Mouse (Mus musculus) forebrain, embryonic 10.5 days (tissue): Measurements from ENCODE around the gene Ifnl3. TPM values are rescaled to one million over a fixed set of nuclear protein-coding genes. Genes with fewer than 3 reads are reported as not detected.
A peak's percentile ranks its signal among the peaks of the same experiment; 100 is the strongest.

ENCODE experiments used
- DNase-seq: peaks from one replicate; pipeline ENCODE4 v3.0.0-alpha.2; 2017; ENCODE audit warnings: low spot score; ENCODE audit errors: extremely low spot score
- H3K27ac ChIP-seq: fragments of 300-500 bp; sonication (generic); 2 replicates; pipeline ENCODE4 v1.5.1; 2016; ENCODE audit warnings: mild to moderate bottlenecking
- H3K27me3 ChIP-seq: fragments of 300-500 bp; sonication (generic); 2 replicates; pipeline ENCODE4 v1.6.1; 2016; ENCODE audit warnings: mild to moderate bottlenecking; ENCODE audit not compliant: poor library complexity, severe bottlenecking
- H3K36me3 ChIP-seq: fragments of 300-500 bp; sonication (generic); replicated peaks from 2 replicates; pipeline ENCODE4 v1.6.1; 2016; ENCODE audit warnings: mild to moderate bottlenecking, moderate library complexity
- H3K4me1 ChIP-seq: fragments of 300-500 bp; sonication (generic); 2 replicates; pipeline ENCODE4 v1.6.1; 2016
- H3K4me3 ChIP-seq: fragments of 300-500 bp; sonication (generic); 2 replicates; pipeline ENCODE4 v1.5.1; 2016; ENCODE audit warnings: mild to moderate bottlenecking, moderate library complexity
- H3K9me3 ChIP-seq: fragments of 300-500 bp; sonication (generic); 2 replicates; pipeline ENCODE4 v1.6.1; 2016; ENCODE audit warnings: mild to moderate bottlenecking, moderate library complexity
- WGBS: fragments of 180-500 bp; shearing (Covaris S2); methylation state at CpG from one replicate; pipeline ENCODE4 v1.1.7; 2016; 5-methylcytosine and 5-hydroxymethylcytosine counted together
- polyA plus RNA-seq: library from polyadenylated mRNA; unstranded; fragments of >200 nt; fragmentation: Nextera tagmentation; extraction: Ambion mirVana; gene quantifications from 2 replicates; pipeline ENCODE4 v1.2.1, GENCODE M21; 2016

Ifnl3 gene
- polyA plus RNA-seq, 1 experiment from 2014 or later = not detected

DNA sequence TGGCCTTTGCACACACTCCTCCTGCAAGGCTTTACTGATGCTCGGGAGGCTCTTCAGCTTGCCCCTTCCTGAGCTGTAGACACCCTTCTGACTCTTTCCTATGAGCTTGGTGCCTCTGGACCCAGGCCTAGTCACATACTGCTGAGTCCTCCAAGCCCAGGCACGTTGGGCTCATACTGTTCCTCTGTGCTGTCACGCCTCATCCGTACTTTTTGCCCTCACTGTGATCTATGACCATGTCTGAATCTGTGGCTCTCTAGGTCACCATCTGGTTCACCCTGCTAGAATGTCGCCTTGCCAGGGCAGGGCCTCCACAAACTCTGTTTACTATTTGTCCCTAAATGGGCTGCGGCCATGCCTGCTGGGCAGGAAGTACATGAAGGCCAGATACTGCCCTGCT lies 30.4 kb downstream of the Ifnl3 start:
- peaks cover 14% of the 10 kb centered on the region for H3K4me1 ChIP-seq
- no peak for DNase-seq
- H3K27ac ChIP-seq = no peak overlapping the region
- H3K4me3 ChIP-seq = no peak overlapping the region
- peaks cover 11% of the 10 kb centered on the region; the same call in 1 of the 2 replicates for H3K9me3 ChIP-seq
- peaks cover 5% of the 10 kb centered on the region for H3K36me3 ChIP-seq
- H3K27me3 ChIP-seq = peaks cover 3% of the 10 kb centered on the region
- 89% methylated on average over 6 of the region's 6 CpGs for WGBS

DNA sequence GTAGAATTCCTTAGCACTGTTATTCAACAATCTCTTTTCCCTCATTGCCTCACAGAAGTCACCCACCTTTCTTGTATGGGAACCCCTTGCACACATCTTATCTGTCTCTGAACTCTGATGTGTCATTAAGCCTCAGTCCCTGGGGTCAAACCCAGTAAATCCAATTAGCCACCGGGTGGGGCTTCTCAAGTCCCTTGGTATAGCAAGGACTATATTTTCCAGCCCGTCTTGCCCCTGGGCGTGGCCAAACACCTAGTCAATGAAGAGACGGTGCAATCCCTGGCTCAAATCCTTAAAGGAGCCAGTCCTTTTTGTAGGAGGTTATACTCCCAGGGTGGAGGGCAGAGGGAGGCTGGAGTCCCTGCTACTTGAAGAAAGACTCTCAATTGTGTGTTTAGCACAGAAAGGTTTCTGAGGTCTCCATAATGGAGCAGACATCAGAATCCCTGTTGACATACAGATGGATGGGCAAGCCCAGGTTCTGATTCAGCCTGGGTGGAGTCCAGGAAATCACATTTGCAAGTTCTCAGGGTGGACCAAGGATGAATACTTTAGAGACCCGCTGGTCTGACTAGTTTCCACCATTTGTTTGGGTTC lies 33.4 kb downstream of the Ifnl3 start:
- DNase-seq = no peak
- Histone ChIP-seq H3K27me3 (no peaks in the 10 kb centered on the region), H3K4me1 (peaks cover 14% of the 10 kb centered on the region), H3K4me3 (no peak overlapping the region), H3K36me3 (peaks cover 33% of the 10 kb centered on the region), H3K9me3 (peaks cover 11% of the 10 kb centered on the region; the same call in 1 of the 2 replicates), H3K27ac (no peak overlapping the region)
- WGBS = 19% methylated on average over 5 of the region's 5 CpGs

GRCm38 (mm10) chr7:28557069-28557468 lies 34.4 kb downstream of the Ifnl3 start:
- peaks cover 11% of the 10 kb centered on the region; the same call in 1 of the 2 replicates for H3K9me3 ChIP-seq
- H3K27me3 ChIP-seq = no peaks in the 10 kb centered on the region
- peaks cover 14% of the 10 kb centered on the region for H3K4me1 ChIP-seq
- WGBS = 87% methylated on average over 5 of the region's 5 CpGs
- no peak overlapping the region for H3K4me3 ChIP-seq
- H3K36me3 ChIP-seq = peaks cover 42% of the 10 kb centered on the region
- no peak overlapping the region for H3K27ac ChIP-seq
- no peak for DNase-seq

- Histone ChIP-seq H3K4me1 (peaks cover 14% of the 10 kb centered on the region), H3K36me3 (peaks cover 48% of the 10 kb centered on the region), H3K27me3 (no peaks in the 10 kb centered on the region), H3K9me3 (peaks cover 6% of the 10 kb centered on the region; the same call in 1 of the 2 replicates), H3K4me3 (no peak overlapping the region), H3K27ac (no peak overlapping the region)
- no peak for DNase-seq
- WGBS = 87% methylated on average over 6 of the region's 6 CpGs
Measured at GRCm38 (mm10) chr7:28557708-28558107, 35.1 kb downstream of the Ifnl3 start.

- H3K27ac ChIP-seq = no peak overlapping the region
- WGBS = 76% methylated on average over 4 of the region's 4 CpGs
- peaks cover 56% of the 10 kb centered on the region for H3K36me3 ChIP-seq
- H3K4me3 ChIP-seq = no peak overlapping the region
- H3K4me1 ChIP-seq = peaks cover 14% of the 10 kb centered on the region
- H3K9me3 ChIP-seq = no peaks in the 10 kb centered on the region
- no peak for DNase-seq
- H3K27me3 ChIP-seq = no peaks in the 10 kb centered on the region
Measured at GRCm38 (mm10) chr7:28558486-28558885, 35.9 kb downstream of the Ifnl3 start.

DNA sequence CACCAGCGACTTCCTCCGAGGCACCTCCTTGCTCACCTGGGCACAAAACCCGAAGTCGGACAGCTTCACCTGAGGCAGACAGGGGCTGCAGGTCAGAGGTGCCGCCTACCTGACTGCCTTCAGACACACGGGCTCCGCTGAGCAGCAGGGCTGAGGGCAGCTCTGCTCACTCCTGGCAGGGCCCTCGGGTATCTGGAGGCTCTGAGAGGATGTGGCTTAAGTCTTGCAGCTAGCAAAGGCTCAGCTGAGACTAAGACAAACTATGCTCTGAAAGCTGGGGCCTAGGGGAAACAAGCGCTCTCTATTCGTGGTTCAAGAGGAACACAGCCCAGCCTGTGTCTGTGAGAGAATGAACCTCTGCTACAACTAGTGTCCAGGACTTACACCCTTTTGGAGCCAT lies 38.2 kb downstream of the Ifnl3 start:
- DNase-seq = no peak
- 94% methylated on average over 10 of the region's 10 CpGs for WGBS
- H3K27me3 ChIP-seq = no peaks in the 10 kb centered on the region
- peaks cover 9% of the 10 kb centered on the region for H3K4me1 ChIP-seq
- H3K4me3 ChIP-seq = no peak overlapping the region
- no peak overlapping the region for H3K27ac ChIP-seq
- peaks cover 80% of the 10 kb centered on the region for H3K36me3 ChIP-seq
- H3K9me3 ChIP-seq = no peaks in the 10 kb centered on the region

- DNase-seq = no peak
- H3K9me3 ChIP-seq = no peaks in the 10 kb centered on the region
- no peaks in the 10 kb centered on the region for H3K4me1 ChIP-seq
- H3K27ac ChIP-seq = no peak overlapping the region
- WGBS = 95% methylated on average over 11 of the region's 11 CpGs
- no peaks in the 10 kb centered on the region for H3K27me3 ChIP-seq
- H3K36me3 ChIP-seq = peaks cover 91% of the 10 kb centered on the region
- H3K4me3 ChIP-seq = no peak overlapping the region
Measured at GRCm38 (mm10) chr7:28561967-28562366, 39.3 kb downstream of the Ifnl3 start.

- peaks cover 95% of the 10 kb centered on the region for H3K36me3 ChIP-seq
- 94% methylated on average over 13 of the region's 13 CpGs for WGBS
Measured at GRCm38 (mm10) chr7:28562371-28562770, 39.7 kb downstream of the Ifnl3 start.

DNA sequence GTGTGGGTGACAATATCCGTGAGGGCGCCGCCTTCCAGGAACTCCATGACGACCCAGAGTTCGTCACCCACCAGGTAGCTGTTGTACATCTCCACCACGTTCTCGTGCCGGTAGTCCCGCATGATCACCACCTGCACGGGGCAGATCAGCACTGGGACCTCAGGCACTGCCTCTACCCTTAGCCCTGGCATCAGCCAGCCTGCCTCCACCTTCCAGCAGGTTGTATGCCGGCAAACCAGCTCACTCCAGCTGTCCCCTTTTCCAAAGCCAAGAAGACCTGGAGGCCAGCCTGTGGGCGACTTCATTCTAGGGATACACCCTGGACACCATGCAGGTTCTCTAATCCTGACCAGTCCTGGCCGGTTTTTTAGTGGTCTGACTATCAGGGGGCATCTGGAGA lies 40.3 kb downstream of the Ifnl3 start:
- Histone ChIP-seq H3K4me3 (no peak overlapping the region), H3K36me3 (peaks cover 97% of the 10 kb centered on the region), H3K4me1 (no peaks in the 10 kb centered on the region), H3K27ac (no peak overlapping the region), H3K9me3 (no peaks in the 10 kb centered on the region), H3K27me3 (no peaks in the 10 kb centered on the region)
- DNase-seq = no peak
- WGBS = 93% methylated on average over 13 of the region's 13 CpGs

More at GRCm38 (mm10) chr7:28562371-28562770, 39.7 kb downstream of the Ifnl3 start:
- H3K4me3 ChIP-seq = no peak overlapping the region
- no peaks in the 10 kb centered on the region for H3K4me1 ChIP-seq
- DNase-seq = no peak
- H3K9me3 ChIP-seq = no peaks in the 10 kb centered on the region
- no peaks in the 10 kb centered on the region for H3K27me3 ChIP-seq
- no peak overlapping the region for H3K27ac ChIP-seq

DNA sequence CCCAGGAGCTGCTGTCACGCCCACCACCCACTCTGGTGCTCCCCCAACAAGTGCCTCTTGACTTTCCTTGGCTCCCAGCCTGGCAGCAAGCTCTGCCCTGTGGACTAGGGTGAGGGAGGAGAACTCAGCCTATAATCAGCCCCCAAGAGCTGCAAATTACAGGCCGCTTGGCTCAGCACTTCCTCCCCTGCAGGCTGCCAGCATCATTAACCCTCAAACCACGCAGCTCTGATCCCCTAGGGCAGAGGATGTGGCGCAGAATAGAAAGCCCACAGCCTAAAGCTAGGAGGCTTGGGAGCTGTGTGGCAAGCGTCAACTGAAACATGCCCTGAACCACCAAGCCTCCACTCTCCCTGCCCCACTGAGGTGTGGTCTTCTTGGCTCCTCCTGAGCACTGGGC lies 42.8 kb downstream of the Ifnl3 start:
- Histone ChIP-seq H3K9me3 (no peaks in the 10 kb centered on the region), H3K27me3 (no peaks in the 10 kb centered on the region), H3K36me3 (peaks cover 97% of the 10 kb centered on the region), H3K4me3 (no peak overlapping the region), H3K27ac (no peak overlapping the region), H3K4me1 (no peaks in the 10 kb centered on the region)
- DNase-seq = no peak
- 81% methylated on average over 5 of the region's 5 CpGs for WGBS

DNA sequence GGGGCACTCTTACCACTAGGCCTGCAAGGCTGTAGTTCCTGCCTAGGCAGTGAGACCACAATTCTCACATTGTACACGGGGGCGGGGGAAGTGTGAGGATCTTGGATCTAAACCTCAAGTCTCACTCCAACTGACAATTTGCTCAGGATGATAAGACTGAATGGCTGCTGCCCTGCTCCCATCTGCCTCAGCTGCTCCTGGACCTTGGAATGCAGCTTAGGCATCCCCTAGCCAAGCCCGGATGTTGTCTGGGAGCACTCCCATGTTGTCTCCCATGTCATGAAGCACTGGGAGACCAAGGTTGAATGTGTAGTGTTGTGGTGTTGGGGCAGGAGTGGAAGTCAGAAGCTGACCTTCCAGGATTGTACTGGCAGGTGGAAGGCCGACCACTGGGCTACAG lies 44.9 kb downstream of the Ifnl3 start:
- WGBS = 87% methylated on average over 4 of the region's 4 CpGs
- H3K4me1 ChIP-seq = peaks cover 14% of the 10 kb centered on the region; the same call in 1 of the 2 replicates
- H3K9me3 ChIP-seq = no peaks in the 10 kb centered on the region
- no peaks in the 10 kb centered on the region for H3K27me3 ChIP-seq
- no peak overlapping the region for H3K27ac ChIP-seq
- H3K36me3 ChIP-seq = peaks cover 79% of the 10 kb centered on the region
- DNase-seq = no peak
- no peak overlapping the region for H3K4me3 ChIP-seq

- Histone ChIP-seq H3K4me3 (no peak overlapping the region), H3K36me3 (peaks cover 72% of the 10 kb centered on the region), H3K27ac (no peak overlapping the region), H3K9me3 (no peaks in the 10 kb centered on the region), H3K4me1 (peaks cover 14% of the 10 kb centered on the region; the same call in 1 of the 2 replicates), H3K27me3 (no peaks in the 10 kb centered on the region)
- DNase-seq = peak; percentile 61
Measured at GRCm38 (mm10) chr7:28568253-28568652, 45.6 kb downstream of the Ifnl3 start.

GRCm38 (mm10) chr7:28570291-28570981 lies 47.8 kb downstream of the Ifnl3 start:
- peak overlapping the region; percentile 56 for H3K27ac ChIP-seq
- H3K4me3 ChIP-seq = no peak overlapping the region
- WGBS = 74% methylated on average over 12 of the region's 12 CpGs
- peaks cover 53% of the 10 kb centered on the region for H3K36me3 ChIP-seq
- DNase-seq = no peak
- H3K4me1 ChIP-seq = peaks cover 14% of the 10 kb centered on the region; the same call in 1 of the 2 replicates
- H3K27me3 ChIP-seq = no peaks in the 10 kb centered on the region
- no peaks in the 10 kb centered on the region for H3K9me3 ChIP-seq
